Mouse (Mus musculus) thymus, adult 2 months (tissue): ENCODE measurements around the gene Celf3. TPM values are rescaled to one million over a fixed set of nuclear protein-coding genes. Genes with fewer than 3 reads are reported as not detected.

Source experiments
- DNase-seq: peaks from one replicate; pipeline ENCODE4 v3.0.0; 2021
- H3K27ac ChIP-seq: fragments of 200-500 bp; 2 replicates; pipeline ENCODE4 v1.5.1; 2012; ENCODE audit warnings: low read length, control low read depth; ENCODE audit not compliant: control insufficient read depth, insufficient read depth
- H3K27me3 ChIP-seq: fragments of 200-500 bp; 2 replicates; pipeline ENCODE4 v1.6.1; 2012; ENCODE audit warnings: mild to moderate bottlenecking, low read length, moderate library complexity, mixed read lengths; ENCODE audit not compliant: control insufficient read depth, insufficient read depth
- H3K36me3 ChIP-seq: fragments of 200-500 bp; 2 replicates; pipeline ENCODE4 v1.6.1; 2012; ENCODE audit warnings: mild to moderate bottlenecking, low read length, moderate library complexity; ENCODE audit not compliant: control insufficient read depth, insufficient read depth
- H3K4me1 ChIP-seq: fragments of 200-500 bp; replicated peaks from 2 replicates; pipeline ENCODE4 v1.6.1; 2012; ENCODE audit warnings: low read length; ENCODE audit not compliant: control insufficient read depth, insufficient read depth
- H3K4me3 ChIP-seq: fragments of 200-500 bp; 2 replicates; pipeline ENCODE4 v1.5.1; 2012; ENCODE audit warnings: mild to moderate bottlenecking, low read length, control low read depth, moderate library complexity; ENCODE audit not compliant: control insufficient read depth, insufficient read depth
- CTCF ChIP-seq: fragments of 200-500 bp; IDR thresholded peaks from 2 replicates; pipeline ENCODE4 v1.5.1; 2012; ENCODE audit warnings: mild to moderate bottlenecking, control low read depth, low read length, moderate library complexity, borderline replicate concordance; ENCODE audit not compliant: control insufficient read depth, poor library complexity, insufficient read depth; ENCODE audit errors: extremely low read depth
- POLR2A ChIP-seq: fragments of 200-500 bp; IDR thresholded peaks from 2 replicates; pipeline ENCODE4 v1.6.1; 2012; ENCODE audit warnings: mild to moderate bottlenecking, low read length, control low read depth, moderate library complexity; ENCODE audit not compliant: control insufficient read depth, poor library complexity, insufficient read depth; ENCODE audit errors: extremely low read depth
- WGBS: fragments of 180-500 bp; shearing (Covaris S2); methylation state at CpG from one replicate; pipeline ENCODE4 v1.1.7; 2018; 5-methylcytosine and 5-hydroxymethylcytosine counted together
- polyA plus RNA-seq: library from polyadenylated mRNA; depleted of rRNA; stranded (reverse); fragments of >200 nt; gene quantifications from 2 replicates; pipeline ENCODE4 v1.2.3, GENCODE M21; 2012; rRNA removed

Celf3 gene
- polyA plus RNA-seq: 3.0 and 3.3 TPM in 2 replicates

DNA sequence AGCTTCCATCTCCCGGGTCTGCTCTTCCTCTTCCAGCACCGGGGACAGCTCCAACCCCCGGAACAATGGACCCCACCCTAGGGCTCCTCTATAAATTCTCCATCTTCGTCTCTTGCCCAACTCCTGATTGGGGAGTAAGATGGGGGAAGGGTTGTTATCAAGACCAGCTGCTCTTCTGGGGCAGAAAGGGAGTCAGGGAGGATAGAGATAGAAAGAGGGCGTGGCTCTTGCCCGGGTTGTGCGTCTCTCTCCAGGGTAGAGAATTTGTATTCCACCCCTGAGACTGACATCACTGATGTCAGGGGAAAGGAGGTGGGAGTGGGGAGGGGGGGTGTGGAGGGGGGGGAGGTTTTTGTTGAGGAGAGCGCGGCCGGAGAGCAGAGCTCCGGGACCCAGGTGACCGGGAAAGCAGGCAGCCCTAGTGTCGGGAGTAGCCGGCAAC, at the start of gene Celf3:
Gene Celf3 (plus strand): TSS at position 315 of the 442 bp plus-strand sequence.
- peaks cover 11% of the 10 kb centered on the region; the same call in 1 of the 2 replicates for H3K27me3 ChIP-seq
- no peaks in the 10 kb centered on the region for H3K36me3 ChIP-seq
- H3K4me3 ChIP-seq: no peak within 1 kb of the TSS
- no peak within 1 kb of the TSS for H3K27ac ChIP-seq
- TF ChIP-seq CTCF (no peak), POLR2A (no peak)
- no peak for DNase-seq
- 7% methylated on average over 14 of the region's 14 CpGs for WGBS
- H3K4me1 ChIP-seq: no peaks in the 10 kb centered on the region

DNA sequence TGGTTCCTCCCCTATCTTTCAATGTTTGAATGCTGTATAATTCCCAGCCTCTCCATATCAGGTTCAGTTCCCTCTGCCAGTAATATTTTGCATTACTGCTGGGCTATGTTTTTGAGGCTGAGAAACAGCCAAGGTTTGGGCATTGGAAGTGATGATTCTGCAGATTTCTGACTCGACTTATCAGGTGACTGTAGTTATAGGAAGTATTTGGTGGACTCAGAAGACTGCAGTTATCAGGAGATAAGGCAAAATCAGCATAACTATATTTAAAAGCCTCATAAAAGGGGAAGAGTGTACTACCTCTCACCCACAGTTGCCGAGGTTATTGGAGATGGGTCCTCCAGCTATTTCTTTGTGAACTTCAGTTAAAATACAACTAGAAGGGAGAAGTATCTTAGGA, 47.1 kb upstream of the Celf3 start:
- no peak for TF ChIP-seq CTCF
- no peak for TF ChIP-seq POLR2A
- WGBS: 36% methylated on average over 2 of the region's 2 CpGs
- Histone ChIP-seq H3K4me1 (no peaks in the 10 kb centered on the region), H3K27me3 (no peaks in the 10 kb centered on the region), H3K27ac (no peak overlapping the region), H3K4me3 (no peak overlapping the region), H3K36me3 (peaks cover 3% of the 10 kb centered on the region; the same call in 1 of the 2 replicates)
- DNase-seq: no peak

DNA sequence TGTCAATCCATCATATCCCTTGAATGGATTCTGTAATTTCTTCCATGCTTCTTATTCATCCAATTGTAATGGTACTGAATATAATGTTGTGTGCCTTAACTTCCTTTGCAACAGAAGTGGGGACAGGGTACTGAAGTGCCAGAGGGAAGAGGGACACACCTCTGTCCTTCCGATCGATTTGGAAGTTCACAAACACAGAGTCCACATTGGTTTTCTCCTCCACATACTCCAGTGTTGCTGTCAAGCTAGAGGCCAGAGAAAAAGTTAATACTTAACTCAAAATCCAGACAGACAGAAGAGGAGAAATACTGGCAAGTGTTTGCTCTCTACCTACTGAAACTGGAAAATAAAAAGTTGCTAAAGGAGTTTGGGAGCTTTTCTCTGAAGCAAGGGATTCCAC, 43.8 kb upstream of the Celf3 start:
- no peak for DNase-seq
- H3K36me3 ChIP-seq: no peaks in the 10 kb centered on the region
- TF ChIP-seq CTCF (no peak), POLR2A (no peak)
- H3K4me1 ChIP-seq: no peaks in the 10 kb centered on the region
- H3K4me3 ChIP-seq: no peak overlapping the region
- no peaks in the 10 kb centered on the region for H3K27me3 ChIP-seq
- 97% methylated on average over 2 of the region's 2 CpGs for WGBS
- H3K27ac ChIP-seq: no peak overlapping the region

DNA sequence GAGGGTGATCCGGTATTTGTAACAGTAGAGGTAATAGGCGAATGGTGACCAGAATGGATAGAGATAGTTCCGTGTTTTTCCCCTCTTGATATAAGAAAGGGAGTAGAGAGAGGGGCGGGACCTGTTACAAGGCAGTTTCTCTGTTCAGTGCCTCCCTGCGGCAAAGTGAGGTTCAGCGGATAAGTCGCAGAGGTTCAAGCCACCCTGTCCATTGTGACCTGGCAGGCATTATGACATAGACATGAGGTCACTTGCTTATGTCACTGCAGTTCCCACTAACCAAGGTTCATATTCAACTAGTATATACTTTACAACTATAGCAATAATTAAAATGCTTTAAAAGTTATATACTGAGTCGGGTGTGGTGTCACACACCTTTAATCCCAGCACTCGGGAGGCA, 41.7 kb upstream of the Celf3 start:
- no peak overlapping the region for H3K27ac ChIP-seq
- WGBS: 94% methylated on average over 9 of the region's 9 CpGs
- no peaks in the 10 kb centered on the region for H3K27me3 ChIP-seq
- no peak overlapping the region for H3K4me3 ChIP-seq
- H3K4me1 ChIP-seq: no peaks in the 10 kb centered on the region
- H3K36me3 ChIP-seq: no peaks in the 10 kb centered on the region
- DNase-seq: no peak
- TF ChIP-seq POLR2A: no peak
- no peak for TF ChIP-seq CTCF

DNA sequence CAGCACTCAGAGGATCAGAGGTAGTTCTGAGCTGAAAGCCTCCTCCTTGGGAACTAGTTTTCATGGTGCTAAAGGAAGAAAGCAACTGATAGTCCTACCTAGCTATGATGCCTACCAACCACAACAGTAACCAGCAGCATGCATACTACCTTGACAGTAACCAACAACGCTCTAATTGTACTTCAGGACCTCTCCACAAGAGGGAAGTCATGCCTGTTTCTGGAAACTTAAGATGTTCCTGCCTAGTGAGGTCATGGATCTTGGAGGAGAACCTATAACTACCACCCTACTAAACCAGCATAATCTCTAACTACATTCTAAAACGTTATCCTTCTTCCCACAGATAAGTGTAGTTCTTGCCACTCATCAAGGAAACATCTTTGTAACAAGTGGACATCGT, 36.9 kb upstream of the Celf3 start:
- Histone ChIP-seq H3K27ac (no peak overlapping the region), H3K4me3 (no peak overlapping the region), H3K27me3 (no peaks in the 10 kb centered on the region), H3K36me3 (peaks cover 16% of the 10 kb centered on the region), H3K4me1 (peaks cover 5% of the 10 kb centered on the region)
- WGBS: 45% methylated on average over 3 of the region's 3 CpGs
- peak; percentile 24 for DNase-seq
- no peak for TF ChIP-seq CTCF
- TF ChIP-seq POLR2A: no peak

DNA sequence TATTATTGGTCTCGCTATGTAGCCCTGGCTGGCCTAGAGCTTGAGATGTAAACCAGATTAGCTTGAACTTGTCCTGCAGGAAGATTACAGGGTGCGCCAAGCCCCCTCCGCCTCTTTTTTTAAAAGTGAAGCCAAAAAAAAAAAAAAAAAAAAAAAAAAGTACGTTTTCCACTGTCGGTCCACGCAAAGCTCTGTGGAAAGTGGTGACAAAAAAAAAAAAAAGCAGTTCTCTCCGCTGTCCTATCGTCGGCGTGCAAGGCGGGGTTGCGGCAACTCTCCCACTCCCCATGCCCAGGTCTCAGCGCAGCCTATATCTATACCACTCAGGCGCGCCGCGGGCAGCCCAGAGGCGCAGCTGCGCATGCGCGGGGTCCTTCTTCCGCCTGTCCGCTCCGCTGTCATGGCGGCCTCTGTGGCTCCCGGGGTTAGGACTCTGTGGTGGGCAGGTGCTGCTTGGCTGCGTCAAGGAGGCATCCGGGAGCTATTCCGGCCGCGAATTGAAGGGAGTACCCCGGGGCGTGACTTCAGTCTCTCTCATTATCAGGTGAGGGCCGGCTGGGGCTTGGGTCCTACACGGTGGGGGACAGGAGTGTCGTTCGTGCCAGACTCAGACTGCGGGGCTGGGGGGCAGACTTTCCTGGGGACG, 35.0 kb upstream of the Celf3 start, which contains the start of gene Mrpl9:
Gene Mrpl9 (plus strand): TSS at position 368 of the 646 bp plus-strand sequence.
- TF ChIP-seq POLR2A: peak; percentile 88
- peak; percentile 57; the same call in 1 of the 2 replicates for TF ChIP-seq CTCF
- Histone ChIP-seq H3K4me1 (peaks cover 5% of the 10 kb centered on the region), H3K4me3 (peak within 1 kb of the TSS; percentile 60), H3K36me3 (peaks cover 35% of the 10 kb centered on the region), H3K27ac (no peak within 1 kb of the TSS), H3K27me3 (no peaks in the 10 kb centered on the region)
- peak; percentile 98 for DNase-seq
- WGBS: 2% methylated on average over 39 of the region's 39 CpGs

DNA sequence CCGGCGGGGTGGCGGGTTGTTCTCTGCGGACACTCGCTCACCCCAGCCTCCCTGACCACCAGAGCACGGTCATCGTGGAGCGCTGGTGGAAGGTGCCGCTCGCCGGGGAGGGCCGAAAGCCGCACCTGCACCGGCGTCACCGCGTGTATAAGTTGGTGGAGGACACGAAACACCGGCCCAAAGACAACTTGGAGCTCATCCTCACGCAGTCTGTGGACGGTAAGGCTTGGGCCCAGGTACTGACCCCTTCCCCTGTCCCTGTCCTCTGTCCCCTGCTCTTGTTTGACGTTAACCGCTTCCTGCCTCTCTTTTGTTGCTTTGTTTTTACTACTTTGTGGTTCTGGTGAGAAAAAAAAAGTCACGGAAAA, 34.5 kb upstream of the Celf3 start, which contains the start of gene Oaz3:
Gene Oaz3 (minus strand): TSS at position 319 of the 368 bp plus-strand sequence.
- under 1% methylated on average over 24 of the region's 24 CpGs for WGBS
- H3K4me1 ChIP-seq: peaks cover 5% of the 10 kb centered on the region
- DNase-seq: no peak
- TF ChIP-seq POLR2A (no peak), CTCF (no peak)
- no peaks in the 10 kb centered on the region for H3K27me3 ChIP-seq
- H3K4me3 ChIP-seq: peak within 1 kb of the TSS; percentile 60
- peaks cover 40% of the 10 kb centered on the region for H3K36me3 ChIP-seq
- H3K27ac ChIP-seq: no peak within 1 kb of the TSS
